Comparison of ENCODE assay signal across 17 mouse cellular contexts in genomic region chr11:61708928-61709327, GRCm38 (mm10). TPM values are rescaled to one million over a fixed set of nuclear protein-coding genes. Genes with fewer than 3 reads are reported as not detected.
DNase-seq lines count a peak whose midpoint lies in the region; ATAC-seq and TF ChIP-seq lines count a peak whose summit lies in the region.
"Had no signal": no experiment of that assay in that cellular context is flagged by ENCODE, and none has a peak within 500 bp of the region (broad histone marks: within the 10 kb centered on the region; RNA-seq: fewer than 3 reads in every experiment).

No protein-coding gene starts in this region.

- intact Hi-C loops in left cerebral cortex, adult 2 months (cut with DNase I) = no loop called here

- TF ChIP-seq CTCF in kidney, adult 2 months (conservative IDR thresholded peaks at IDR 0.05; ENCODE audit: insufficient read depth, insufficient read length, low read depth, low read length) = no peak; the same call in 1 of the 2 replicates
- TF ChIP-seq CTCF in left cerebral cortex, adult 2 months (IDR thresholded peaks at IDR 0.05) = no peak

- H3K27me3 ChIP-seq in kidney, adult 2 months (replicated peaks; ENCODE audit: control insufficient read depth, insufficient read depth, low read length) = no peaks in the 10 kb centered on the region

- DNase-seq in kidney, adult 2 months = peak; percentile 59
- DNase-seq in kidney, postnatal 4 days = no peak
- DNase-seq in thymus, postnatal 14 days = peak; percentile 20
- DNase-seq in thymus, postnatal 10 days (ENCODE audit: low spot score in 2 of 2) = no peak
- no peak for DNase-seq in left cerebral cortex, adult 2 months (ENCODE audit: extremely low spot score in 1 of 2, low spot score in 2 of 2)
- no peak for DNase-seq in layer of hippocampus, adult 8-10 months (ENCODE audit: low spot score in 2 of 2)
- no peak for DNase-seq in right cerebral cortex, postnatal 4 days
- DNase-seq: adrenal gland, postnatal 25 days; heart, adult 11 months had no signal

- peak; percentile 74 to 81 for ATAC-seq in hematopoietic stem cell, adult 5-6 weeks (replicated peaks in 1 of 2; ENCODE audit: insufficient read depth in 1 of 2, low FRiP score in 2 of 2, low TSS enrichment in 1 of 2, low read depth in 1 of 2, poor library complexity in 2 of 2, severe bottlenecking in 2 of 2)
- ATAC-seq: hindbrain, embryonic 16.5 days had no signal

- 62% methylated on average over 3 of the region's 3 CpGs for WGBS in kidney, adult 2 months

- H3K4me1 ChIP-seq in kidney, adult 2 months (ENCODE audit: control insufficient read depth, insufficient read depth, low read length) = no peaks in the 10 kb centered on the region; the same call in 1 of the 2 replicates

- TF ChIP-seq POLR2A in kidney, adult 2 months (IDR thresholded peaks at IDR 0.05; ENCODE audit: low read depth, low read length) = no peak

- no peak overlapping the region for H3K4me3 ChIP-seq in kidney, adult 2 months (ENCODE audit: insufficient read depth, low read depth, low read length)
- H3K4me3 ChIP-seq in left cerebral cortex, adult 2 months = no peak overlapping the region
- H3K4me3 ChIP-seq: erythroblast, embryonic 14.5 days; layer of hippocampus, adult 2 months; myocyte had no signal

- H3K27ac ChIP-seq in kidney, adult 2 months (ENCODE audit: insufficient read depth, low read depth, low read length) = no peak overlapping the region
- no peak overlapping the region for H3K27ac ChIP-seq in left cerebral cortex, adult 2 months
- H3K27ac ChIP-seq: layer of hippocampus, adult 2 months had no signal

- H3K36me3 ChIP-seq in kidney, adult 2 months (ENCODE audit: control insufficient read depth, insufficient read depth, low read length) = no peaks in the 10 kb centered on the region

RNA-seq across cellular contexts. Expression of gene Slc5a10, which starts 11.7 kb away (rescaled TPM):
- 348 and 492 TPM in 2 replicates for polyA plus RNA-seq in kidney, adult 2 months (2012; rRNA removed)
- not detected in 2 replicates for total RNA-seq in hematopoietic stem cell, adult 5-6 weeks (2017)
- total RNA-seq in left cerebral cortex, adult 2 months (2021) = not detected
- under 1 TPM; 0.23 to 0.55 (median 0.41) TPM for total RNA-seq in layer of hippocampus, adult 8-10 months (2022)
- total RNA-seq: adrenal gland, postnatal 25 days; megakaryocyte-erythroid progenitor cell, adult 5-6 weeks had no signal
- polyA plus RNA-seq: erythroblast, embryonic 14.5 days; heart, postnatal 0 days; hindbrain, embryonic 16.5 days had no signal

RNA-seq across cellular contexts. Expression of gene Fam83g, which starts 25.0 kb away (rescaled TPM):
- polyA plus RNA-seq in kidney, adult 2 months (2012; rRNA removed) = 15.4 and 17.6 TPM in 2 replicates
- total RNA-seq in hematopoietic stem cell, adult 5-6 weeks (2017) = 0.30 TPM in 1 of 2 replicates, not detected in the other
- total RNA-seq in left cerebral cortex, adult 2 months (2021) = under 1 TPM in 1 of 2 experiments, not detected in 1; 0.09 TPM
- total RNA-seq in layer of hippocampus, adult 8-10 months (2022) = under 1 TPM in 3 of 4 experiments, not detected in 1; 0.06 to 0.20 (median 0.09) TPM
- total RNA-seq: layer of hippocampus, adult 2 months; left cerebral cortex, postnatal 25 days; megakaryocyte-erythroid progenitor cell, adult 5-6 weeks had no signal
- polyA plus RNA-seq: myocyte had no signal

RNA-seq across cellular contexts. Expression of gene Prpsap2, which starts 53.0 kb away (rescaled TPM):
- polyA plus RNA-seq in kidney, adult 2 months (2012; rRNA removed) = 20.3 and 21.4 TPM in 2 replicates
- 47.2 and 59.6 TPM in 2 replicates for total RNA-seq in hematopoietic stem cell, adult 5-6 weeks (2017)
- total RNA-seq in left cerebral cortex, adult 2 months (2021) = 10 to 100 TPM; 37.1 to 38.0 TPM
- 10 to 100 TPM; 45.1 to 52.9 (median 48.2) TPM for total RNA-seq in layer of hippocampus, adult 8-10 months (2022)

RNA-seq across cellular contexts. Expression of gene Grap, which starts 55.9 kb away (rescaled TPM):
- polyA plus RNA-seq in kidney, adult 2 months (2012; rRNA removed) = 11.1 and 15.3 TPM in 2 replicates
- 0.10 and 1.2 TPM in 2 replicates for total RNA-seq in hematopoietic stem cell, adult 5-6 weeks (2017)
- total RNA-seq in left cerebral cortex, adult 2 months (2021) = 1 to 10 TPM; 4.1 TPM
- 1 to 10 TPM; 4.3 to 6.3 (median 5.2) TPM for total RNA-seq in layer of hippocampus, adult 8-10 months (2022)

Comparison
In these comparisons a context has a peak if more than half of its experiments do, and no peak if none do; other contexts are left out.
1. DNase-seq: peak in kidney, adult 2 months (single experiment) and thymus, postnatal 14 days (single experiment); none in kidney, postnatal 4 days (0 of 2), thymus, postnatal 10 days (0 of 2), left cerebral cortex, adult 2 months (0 of 2), layer of hippocampus, adult 8-10 months (0 of 2) and right cerebral cortex, postnatal 4 days (single experiment).